Mouse (Mus musculus) brain, embryonic 14.5 days (tissue): Measurements from ENCODE around the gene Dst.

ENCODE experiments used
- CTCF ChIP-seq: fragments of 200-500 bp; IDR thresholded peaks from 2 replicates; pipeline ENCODE4 v1.5.1; 2012; ENCODE audit warnings: inconsistent platforms, mild to moderate bottlenecking, moderate library complexity, borderline replicate concordance; ENCODE audit not compliant: insufficient read depth, insufficient read length; ENCODE audit errors: extremely low read depth
- POLR2A ChIP-seq: fragments of 200-500 bp; IDR thresholded peaks from 2 replicates; pipeline ENCODE4 v1.6.1; 2012; ENCODE audit warnings: mild to moderate bottlenecking, inconsistent platforms, borderline replicate concordance; ENCODE audit not compliant: poor library complexity, insufficient read depth, insufficient read length, severe bottlenecking; ENCODE audit errors: extremely low read depth

DNA sequence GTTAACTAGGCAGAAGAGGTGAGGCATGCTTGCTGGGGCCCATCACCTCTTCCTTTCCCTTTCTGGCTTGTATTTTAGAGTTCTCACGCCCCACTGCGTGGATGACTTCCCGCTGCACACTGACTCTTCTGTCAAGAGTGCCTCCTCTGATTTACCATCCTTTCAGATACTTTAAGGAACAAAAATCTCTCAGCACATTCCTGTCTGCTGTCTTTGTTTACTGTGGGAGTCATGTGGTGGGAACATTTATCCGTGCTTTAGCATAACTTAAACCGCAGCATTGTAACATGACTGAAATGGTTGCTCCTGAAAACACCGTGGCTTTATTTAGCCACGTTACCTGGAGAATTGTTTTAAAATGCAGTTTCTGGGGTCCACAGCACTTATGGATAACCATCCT is 182.7 kb downstream of the Dst start:
- no peak for TF ChIP-seq CTCF
- TF ChIP-seq POLR2A: no peak
